Mouse (Mus musculus): ENCODE measurements around the gene Hoxd11. TPM values are rescaled to one million over a fixed set of nuclear protein-coding genes. Genes with fewer than 3 reads are reported as not detected.
A peak's percentile ranks its signal among the peaks of the same experiment; 100 is the strongest.

The Hoxd11 gene
- polyA plus RNA-seq, 1 experiment: not detected

DNA sequence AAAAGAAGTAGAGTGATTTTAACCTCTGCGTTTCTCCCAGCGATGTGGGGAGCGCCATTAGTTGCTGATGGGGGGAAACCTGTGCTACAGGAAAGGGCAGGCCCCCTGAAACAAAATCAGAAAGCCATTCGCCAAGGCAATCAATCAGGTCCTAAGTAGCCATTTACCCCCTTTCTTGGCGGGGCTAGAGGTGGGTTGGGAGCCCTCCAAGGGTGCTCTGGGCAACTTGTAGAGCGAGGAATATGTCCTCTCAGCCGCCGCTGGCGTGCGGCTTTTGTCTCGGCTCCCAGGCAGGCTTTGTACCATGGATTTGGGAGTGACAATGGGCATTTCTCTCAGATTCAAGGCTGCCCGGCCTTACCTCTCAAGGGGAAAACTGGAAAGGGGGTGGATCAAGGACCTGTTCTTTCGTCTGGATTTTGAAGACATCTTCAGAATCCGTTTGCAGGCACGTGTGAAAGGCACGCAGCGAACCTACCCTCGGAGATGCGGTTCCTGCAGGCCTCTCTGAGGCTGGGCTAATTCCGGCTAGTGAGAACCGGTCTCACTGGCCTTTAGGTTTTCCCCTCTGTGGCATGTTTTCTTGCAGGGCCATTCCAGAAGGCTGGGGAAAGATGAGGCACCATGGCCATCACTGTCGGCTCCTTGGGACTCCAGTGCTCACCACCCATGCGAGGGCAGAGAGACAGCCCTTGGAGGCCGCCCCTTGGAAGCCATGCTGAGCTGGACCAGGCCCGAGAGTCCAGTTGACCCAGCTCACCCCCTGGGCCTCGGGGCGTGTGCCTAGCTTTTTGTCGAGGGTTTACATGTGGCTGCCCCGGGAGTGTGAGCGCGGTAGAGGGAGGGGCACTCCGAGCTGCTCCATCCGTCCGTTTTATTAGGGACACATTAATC is 17.3 kb downstream of the Hoxd11 start:
- no peak for TF ChIP-seq CTCF (IDR thresholded peaks at IDR 0.05; ENCODE audit: insufficient read depth, low read depth, low read length)
- no peak for TF ChIP-seq POLR2A (IDR thresholded peaks at IDR 0.05; ENCODE audit: insufficient read depth, low read depth, low read length)
- H3K27ac ChIP-seq (ENCODE audit: insufficient read depth, low read depth, low read length): no peak overlapping the region
- 4% methylated on average over 34 of the region's 34 CpGs for WGBS
- peaks cover 4% of the 10 kb centered on the region; the same call in 1 of the 2 replicates for H3K4me1 ChIP-seq (ENCODE audit: control insufficient read depth, insufficient read depth, low read length)
- no peak overlapping the region for H3K4me3 ChIP-seq (ENCODE audit: insufficient read depth, low read depth, low read length)

DNA sequence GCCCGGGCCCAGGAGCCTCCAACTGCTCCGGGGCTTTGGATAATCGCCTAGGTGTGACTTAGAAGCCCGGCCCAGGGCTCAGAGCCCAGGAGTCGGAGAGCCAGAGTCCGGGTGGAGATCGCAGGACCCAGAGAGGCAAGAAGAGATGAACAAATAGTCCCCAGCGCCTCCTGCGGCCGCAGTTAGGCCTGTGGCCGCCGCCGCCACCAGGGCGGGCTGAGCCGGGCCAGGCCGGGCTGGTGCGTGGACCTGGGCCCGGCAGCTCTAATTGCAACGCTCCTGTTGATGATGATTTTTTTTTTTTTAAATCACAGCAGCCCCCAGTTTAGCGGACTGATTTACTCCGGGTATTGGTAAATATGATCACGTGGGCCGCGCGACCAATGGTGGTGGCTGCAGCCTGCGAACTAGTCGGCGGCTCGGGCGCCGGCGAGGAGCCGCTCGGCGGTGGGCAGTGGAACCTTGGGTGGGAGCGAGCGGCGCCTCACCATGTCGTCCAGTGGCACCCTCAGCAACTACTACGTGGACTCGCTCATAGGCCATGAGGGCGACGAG is 18.3 kb downstream of the Hoxd11 start, which contains the start of gene Hoxd9:
TSS of gene Hoxd9 (plus strand) at position 161 of the 555 bp plus-strand sequence.
- peaks cover 4% of the 10 kb centered on the region; the same call in 1 of the 2 replicates for H3K4me1 ChIP-seq (ENCODE audit: control insufficient read depth, insufficient read depth, low read length)
- H3K27ac ChIP-seq (ENCODE audit: insufficient read depth, low read depth, low read length): no peak within 1 kb of the TSS
- WGBS: 1% methylated on average over 43 of the region's 43 CpGs
- no peak within 1 kb of the TSS for H3K4me3 ChIP-seq (ENCODE audit: insufficient read depth, low read depth, low read length)
- TF ChIP-seq CTCF (IDR thresholded peaks at IDR 0.05; ENCODE audit: insufficient read depth, low read depth, low read length): no peak
- TF ChIP-seq POLR2A (IDR thresholded peaks at IDR 0.05; ENCODE audit: insufficient read depth, low read depth, low read length): no peak

DNA sequence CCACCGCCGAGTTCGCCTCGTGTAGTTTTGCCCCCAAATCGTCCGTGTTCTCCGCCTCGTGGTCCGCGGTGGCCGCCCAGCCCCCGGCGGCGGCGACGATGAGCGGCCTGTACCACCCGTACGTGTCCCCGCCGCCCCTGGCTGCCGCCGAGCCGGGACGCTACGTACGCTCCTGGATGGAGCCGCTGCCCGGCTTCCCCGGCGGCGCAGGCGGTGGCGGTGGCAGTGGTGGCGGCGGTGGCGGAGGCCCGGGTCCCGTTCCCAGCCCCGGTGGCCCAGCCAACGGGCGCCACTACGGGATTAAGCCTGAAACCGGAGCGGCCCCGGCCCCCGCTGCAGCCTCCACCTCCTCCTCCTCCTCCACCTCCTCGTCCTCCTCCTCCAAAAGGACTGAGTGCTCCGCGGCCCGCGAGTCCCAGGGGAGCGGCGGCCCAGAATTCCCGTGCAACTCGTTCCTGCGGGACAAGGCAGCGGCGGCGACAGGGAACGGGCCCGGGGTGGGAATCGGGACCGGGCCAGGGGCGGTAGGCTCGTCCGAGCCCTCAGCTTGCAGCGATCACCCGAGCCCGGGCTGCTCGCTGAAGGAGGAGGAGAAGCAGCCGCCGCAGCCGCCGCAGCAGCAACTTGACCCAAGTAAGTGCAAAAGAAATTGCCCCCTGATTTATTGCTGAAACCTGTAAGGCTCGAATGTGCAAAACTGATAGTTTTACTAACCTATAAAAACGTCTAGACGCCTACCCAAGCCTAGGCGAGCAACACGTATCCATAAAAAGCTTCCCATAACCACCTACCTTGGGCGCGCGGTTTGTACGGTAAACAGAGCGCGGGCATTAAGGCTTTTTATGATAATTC is 19.1 kb downstream of the Hoxd11 start:
- no peak for TF ChIP-seq CTCF (IDR thresholded peaks at IDR 0.05; ENCODE audit: insufficient read depth, low read depth, low read length)
- no peak for TF ChIP-seq POLR2A (IDR thresholded peaks at IDR 0.05; ENCODE audit: insufficient read depth, low read depth, low read length)
- H3K4me3 ChIP-seq (ENCODE audit: insufficient read depth, low read depth, low read length): no peak overlapping the region
- H3K4me1 ChIP-seq (ENCODE audit: control insufficient read depth, insufficient read depth, low read length): peaks cover 4% of the 10 kb centered on the region; the same call in 1 of the 2 replicates
- 2% methylated on average over 85 of the region's 86 CpGs for WGBS
- H3K27ac ChIP-seq (ENCODE audit: insufficient read depth, low read depth, low read length): no peak overlapping the region

DNA sequence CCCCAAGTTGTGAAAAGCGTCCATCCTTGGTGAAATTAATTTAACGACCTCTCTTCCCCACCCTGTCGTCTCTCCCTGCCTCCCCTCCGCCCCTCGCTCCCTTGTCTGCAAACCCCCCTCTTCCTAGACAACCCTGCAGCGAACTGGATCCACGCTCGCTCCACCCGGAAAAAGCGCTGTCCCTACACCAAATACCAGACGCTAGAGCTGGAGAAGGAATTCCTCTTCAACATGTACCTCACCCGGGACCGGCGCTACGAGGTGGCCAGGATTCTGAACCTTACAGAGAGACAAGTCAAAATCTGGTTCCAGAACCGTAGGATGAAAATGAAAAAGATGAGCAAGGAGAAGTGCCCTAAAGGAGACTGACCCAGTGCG is 19.7 kb downstream of the Hoxd11 start:
- H3K4me1 ChIP-seq (ENCODE audit: control insufficient read depth, insufficient read depth, low read length): peaks cover 4% of the 10 kb centered on the region; the same call in 1 of the 2 replicates
- H3K4me3 ChIP-seq (ENCODE audit: insufficient read depth, low read depth, low read length): no peak overlapping the region
- WGBS: 5% methylated on average over 17 of the region's 17 CpGs
- no peak for TF ChIP-seq POLR2A (IDR thresholded peaks at IDR 0.05; ENCODE audit: insufficient read depth, low read depth, low read length)
- no peak for TF ChIP-seq CTCF (IDR thresholded peaks at IDR 0.05; ENCODE audit: insufficient read depth, low read depth, low read length)
- H3K27ac ChIP-seq (ENCODE audit: insufficient read depth, low read depth, low read length): no peak overlapping the region

DNA sequence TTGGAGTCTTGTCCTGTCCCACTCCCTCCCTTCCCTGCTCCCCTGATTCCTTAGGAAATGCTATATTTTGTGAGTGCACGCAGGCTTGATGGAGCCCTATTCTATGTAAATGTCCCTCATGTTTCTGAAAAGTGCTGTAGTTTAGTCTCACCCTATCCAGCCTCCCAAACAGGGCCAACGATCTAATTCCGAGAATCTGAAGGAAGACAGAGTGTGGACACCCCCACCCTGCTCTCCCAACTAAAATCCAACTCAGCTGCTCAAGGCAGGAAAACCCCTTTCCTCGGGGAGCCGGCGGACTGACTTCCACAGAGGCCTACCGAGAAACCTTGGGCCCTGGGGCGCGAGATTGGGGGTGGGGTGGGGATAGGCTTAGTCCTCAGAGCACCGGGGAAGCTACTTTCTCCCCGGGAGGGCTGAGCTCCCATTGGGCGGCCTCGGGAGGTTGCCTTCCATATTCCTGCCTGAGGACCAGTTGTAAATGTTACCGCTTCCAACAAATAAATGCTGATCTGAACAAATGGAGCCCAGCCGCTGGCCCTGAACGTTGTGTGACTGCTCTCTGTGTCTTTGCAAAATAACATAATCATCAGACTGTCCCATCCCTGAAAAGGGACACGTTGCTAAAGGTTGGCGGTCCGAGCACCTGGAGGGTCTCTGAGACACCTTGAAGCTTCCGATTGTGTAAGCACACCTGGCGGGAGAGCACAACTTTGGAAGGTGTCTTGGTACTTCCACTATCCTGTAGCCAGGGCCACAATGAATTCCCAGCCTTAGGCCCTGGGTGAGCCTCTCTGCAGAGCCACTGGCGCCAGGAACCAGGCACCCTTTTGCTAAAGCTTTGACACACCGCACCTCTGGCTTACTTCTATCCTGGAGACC is 20.5 kb downstream of the Hoxd11 start:
- WGBS: 5% methylated on average over 23 of the region's 23 CpGs
- H3K27ac ChIP-seq (ENCODE audit: insufficient read depth, low read depth, low read length): no peak overlapping the region
- peaks cover 4% of the 10 kb centered on the region; the same call in 1 of the 2 replicates for H3K4me1 ChIP-seq (ENCODE audit: control insufficient read depth, insufficient read depth, low read length)
- TF ChIP-seq CTCF (IDR thresholded peaks at IDR 0.05; ENCODE audit: insufficient read depth, low read depth, low read length) (no peak), POLR2A (IDR thresholded peaks at IDR 0.05; ENCODE audit: insufficient read depth, low read depth, low read length) (no peak)
- H3K4me3 ChIP-seq (ENCODE audit: insufficient read depth, low read depth, low read length): no peak overlapping the region

- peaks cover 6% of the 10 kb centered on the region; the same call in 1 of the 2 replicates for H3K4me1 ChIP-seq (ENCODE audit: control insufficient read depth, insufficient read depth, low read length)
- WGBS: 4% methylated on average over 22 of the region's 22 CpGs
- H3K27ac ChIP-seq (ENCODE audit: insufficient read depth, low read depth, low read length): no peak overlapping the region
- H3K4me3 ChIP-seq (ENCODE audit: insufficient read depth, low read depth, low read length): no peak overlapping the region
- no peak for TF ChIP-seq CTCF (IDR thresholded peaks at IDR 0.05; ENCODE audit: insufficient read depth, low read depth, low read length)
- no peak for TF ChIP-seq POLR2A (IDR thresholded peaks at IDR 0.05; ENCODE audit: insufficient read depth, low read depth, low read length)
These were observed 21.3 kb downstream of the Hoxd11 start for GRCm38 (mm10) chr2:74700546-74701112.

DNA sequence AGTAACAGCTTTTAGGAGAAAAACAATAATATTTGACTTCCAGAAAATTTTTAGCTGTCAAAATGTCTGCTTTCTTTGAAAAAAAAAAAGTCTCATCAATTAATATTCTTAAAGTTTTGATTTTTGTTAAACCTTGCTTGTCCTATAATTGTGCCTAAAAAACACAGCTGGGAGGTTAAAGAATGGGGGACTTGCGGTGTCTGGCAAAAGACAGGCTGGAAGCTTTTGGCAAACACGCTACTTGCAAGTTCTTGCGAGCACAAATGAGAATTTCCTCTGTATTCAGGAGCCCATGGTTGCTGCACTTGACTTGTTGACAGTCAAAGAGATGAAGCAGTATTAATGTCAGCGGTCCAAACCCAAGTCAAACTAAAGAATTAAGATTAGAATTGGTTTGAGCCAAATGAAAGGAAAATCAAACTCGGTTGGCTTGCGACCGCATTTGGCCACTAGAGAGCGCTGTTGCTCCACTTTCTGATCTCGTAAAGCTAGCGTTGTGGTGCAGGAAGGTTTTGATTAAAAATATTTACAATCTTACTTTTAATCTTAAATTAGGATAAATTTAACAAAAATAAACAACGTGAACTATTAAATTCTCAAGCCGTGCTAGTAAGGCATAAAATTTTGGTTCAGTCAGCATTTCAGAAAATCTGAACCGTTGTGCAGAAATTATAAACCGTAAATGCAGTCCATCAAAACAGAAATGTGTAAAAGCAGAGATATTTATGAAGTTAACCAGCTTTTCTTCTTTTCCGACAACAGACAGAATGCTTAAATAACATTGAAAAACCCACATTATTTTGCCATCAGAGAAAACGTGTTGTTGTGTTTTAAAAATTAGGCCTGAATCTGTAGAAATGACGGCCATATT is 22.8 kb downstream of the Hoxd11 start:
- WGBS: 13% methylated on average over 17 of the region's 17 CpGs
- TF ChIP-seq POLR2A (IDR thresholded peaks at IDR 0.05; ENCODE audit: insufficient read depth, low read depth, low read length) (no peak), CTCF (IDR thresholded peaks at IDR 0.05; ENCODE audit: insufficient read depth, low read depth, low read length) (peak; percentile 39; the same call in 1 of the 2 replicates)
- no peak overlapping the region for H3K4me3 ChIP-seq (ENCODE audit: insufficient read depth, low read depth, low read length)

More for the DNA sequence above, 22.8 kb downstream of the Hoxd11 start:
- Histone ChIP-seq H3K27ac (ENCODE audit: insufficient read depth, low read depth, low read length) (no peak overlapping the region), H3K4me1 (ENCODE audit: control insufficient read depth, insufficient read depth, low read length) (peaks cover 8% of the 10 kb centered on the region; the same call in 1 of the 2 replicates)
